Mouse (Mus musculus): Measurements from ENCODE around the gene Acbd3. TPM values are rescaled to one million over a fixed set of nuclear protein-coding genes. Genes with fewer than 3 reads are reported as not detected.

The Acbd3 gene
- total and polyA plus RNA-seq, 2 experiments from 2014 or later, result 18.4 to 28.3 TPM

DNA sequence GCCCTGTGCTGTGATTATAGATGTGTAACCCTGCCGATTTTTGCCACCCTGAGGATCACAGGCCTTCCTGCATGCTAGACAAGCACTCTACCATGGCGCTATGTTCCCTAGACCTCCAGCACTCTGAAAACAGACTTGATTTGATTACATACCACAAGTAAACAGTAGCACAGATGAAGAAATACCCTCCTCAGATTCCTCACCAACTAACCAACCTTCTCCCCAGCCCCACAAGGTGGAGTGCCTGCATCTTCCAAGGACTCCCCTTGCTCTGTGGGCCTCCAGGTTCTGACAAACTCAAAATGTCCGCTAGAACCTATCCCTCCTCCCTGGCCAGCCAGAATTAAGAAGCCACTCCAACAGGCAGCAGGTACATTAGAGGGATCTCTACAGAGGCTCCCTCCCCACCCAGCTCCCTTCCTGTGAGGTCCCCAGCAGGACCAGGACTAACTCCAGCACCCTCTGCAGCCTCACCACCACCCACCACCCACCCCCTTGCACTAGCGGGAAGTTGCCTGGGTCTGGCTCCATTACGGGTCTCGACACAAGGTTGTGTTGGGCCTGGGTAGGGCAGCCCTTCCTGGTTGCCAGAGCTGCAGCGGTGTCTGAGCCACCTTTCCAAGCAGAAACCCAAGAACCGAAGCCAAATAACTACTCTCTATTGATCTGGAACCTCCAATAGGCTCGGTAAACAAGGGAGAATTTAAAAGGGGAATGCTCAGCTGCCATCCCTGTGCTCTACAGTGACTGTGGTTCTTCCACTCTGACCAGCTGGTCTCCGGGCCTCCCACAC is 41.9 kb downstream of the Acbd3 start:
- no peak; the same call in 1 of the 2 replicates for TF ChIP-seq CTCF (IDR thresholded peaks at IDR 0.05; ENCODE audit: low read depth)
- Histone ChIP-seq H3K9ac (replicated peaks; ENCODE audit: low read length) (peak overlapping the region; percentile 62), H3K4me1 (ENCODE audit: insufficient read depth, low read length) (peaks cover 20% of the 10 kb centered on the region; the same call in 1 of the 2 replicates), H3K36me3 (ENCODE audit: insufficient read depth, low read length) (no peaks in the 10 kb centered on the region), H3K9me3 (ENCODE audit: low read length) (no peaks in the 10 kb centered on the region), H3K27ac (peak overlapping the region; percentile 85), H3K4me3 (ENCODE audit: low read length) (peak overlapping the region; percentile 40), H3K27me3 (ENCODE audit: insufficient read depth, low read length) (no peaks in the 10 kb centered on the region), H3K4me2 (ENCODE audit: low read depth, low read length) (peak overlapping the region; percentile 70)
- 19% methylated on average over 10 of the region's 10 CpGs for WGBS
- ATAC-seq (peak; percentile 19; the same call in 1 of the 2 replicates), DNase-seq (ENCODE audit: low spot score) (peak; percentile 22)

DNA sequence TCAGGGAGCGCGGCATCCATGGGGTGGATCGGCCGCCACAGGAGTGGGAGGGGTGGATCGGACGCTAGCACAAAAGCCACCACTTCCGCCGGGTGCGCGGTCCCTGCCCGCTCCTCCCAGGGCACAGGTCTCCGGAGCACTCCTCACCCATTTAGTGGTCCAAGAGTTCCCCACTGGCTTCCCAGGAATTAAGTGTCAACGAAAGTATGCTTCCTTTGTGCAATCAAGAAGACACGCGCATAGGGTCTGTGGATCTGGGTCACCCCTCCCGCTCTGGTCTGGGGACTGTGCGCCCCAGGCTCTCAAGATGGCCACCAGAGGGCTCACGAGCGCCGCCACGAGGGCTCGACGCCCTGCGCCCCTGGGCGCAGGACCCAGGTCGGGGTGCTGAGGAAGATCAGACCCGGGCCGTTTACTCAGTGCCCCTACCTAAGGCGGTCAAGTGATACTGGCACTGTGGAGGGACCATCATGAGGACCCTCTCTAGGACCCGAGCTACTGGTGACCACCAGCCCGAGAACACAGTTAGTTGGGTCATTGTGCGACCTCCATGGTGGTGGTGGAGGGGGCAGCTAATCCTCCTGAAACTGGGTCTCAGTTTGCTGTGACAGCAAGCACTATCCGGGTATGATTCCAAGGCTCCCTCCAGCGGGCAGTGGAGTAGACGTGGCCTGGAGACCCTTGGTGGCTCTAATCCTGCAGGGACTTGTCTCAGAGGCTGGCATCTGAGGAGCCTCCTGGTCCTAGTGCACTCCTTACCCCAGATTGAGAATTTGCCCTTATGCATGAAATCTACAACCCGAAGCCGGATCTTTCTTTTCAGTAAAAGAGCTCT is 42.7 kb downstream of the Acbd3 start:
- peak overlapping the region; percentile 70 for H3K4me2 ChIP-seq (ENCODE audit: low read depth, low read length)
- peak overlapping the region; percentile 85 for H3K27ac ChIP-seq
- H3K9me3 ChIP-seq (ENCODE audit: low read length), result no peaks in the 10 kb centered on the region
- peak overlapping the region; percentile 40 for H3K4me3 ChIP-seq (ENCODE audit: low read length)
- TF ChIP-seq CTCF (IDR thresholded peaks at IDR 0.05; ENCODE audit: low read depth), result peak; percentile 79
- peak overlapping the region; percentile 62 for H3K9ac ChIP-seq (replicated peaks; ENCODE audit: low read length)
- peak; percentile 93 for ATAC-seq
- no peaks in the 10 kb centered on the region for H3K27me3 ChIP-seq (ENCODE audit: insufficient read depth, low read length)
- peaks cover 20% of the 10 kb centered on the region; the same call in 1 of the 2 replicates for H3K4me1 ChIP-seq (ENCODE audit: insufficient read depth, low read length)
- 4% methylated on average over 37 of the region's 37 CpGs for WGBS
- H3K36me3 ChIP-seq (ENCODE audit: insufficient read depth, low read length), result no peaks in the 10 kb centered on the region
- DNase-seq (ENCODE audit: low spot score), result peak; percentile 87

DNA sequence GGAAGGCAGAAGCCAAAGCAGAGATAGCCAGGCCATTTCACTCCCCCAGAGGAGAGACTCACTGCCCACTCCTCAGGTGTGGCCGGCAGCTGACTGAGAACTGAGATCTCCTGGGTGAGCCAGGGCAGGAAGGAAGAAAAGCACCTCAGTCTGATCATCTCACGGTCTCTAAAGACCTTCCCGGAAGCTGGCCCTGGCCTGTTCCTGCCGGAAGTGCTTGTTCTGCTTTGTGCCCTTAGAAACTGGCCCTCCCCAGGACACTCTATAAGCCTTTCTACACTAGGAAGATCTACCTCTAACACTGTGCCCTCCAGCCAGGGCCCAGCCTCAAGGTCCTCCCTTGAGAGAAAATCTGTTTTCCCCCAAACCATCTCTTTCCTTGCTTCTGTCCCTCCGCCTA is 45.5 kb downstream of the Acbd3 start:
- Histone ChIP-seq H3K4me1 (ENCODE audit: insufficient read depth, low read length) (peaks cover 20% of the 10 kb centered on the region; the same call in 1 of the 2 replicates), H3K36me3 (ENCODE audit: insufficient read depth, low read length) (no peaks in the 10 kb centered on the region), H3K4me3 (ENCODE audit: low read length) (no peak overlapping the region), H3K9ac (replicated peaks; ENCODE audit: low read length) (no peak overlapping the region), H3K27ac (no peak overlapping the region), H3K4me2 (ENCODE audit: low read depth, low read length) (no peak overlapping the region), H3K27me3 (ENCODE audit: insufficient read depth, low read length) (no peaks in the 10 kb centered on the region), H3K9me3 (ENCODE audit: low read length) (no peaks in the 10 kb centered on the region)
- no peak for TF ChIP-seq CTCF (IDR thresholded peaks at IDR 0.05; ENCODE audit: low read depth)
- DNase-seq (ENCODE audit: low spot score) (no peak), ATAC-seq (no peak)
- 82% methylated on average over 5 of the region's 5 CpGs for WGBS

DNA sequence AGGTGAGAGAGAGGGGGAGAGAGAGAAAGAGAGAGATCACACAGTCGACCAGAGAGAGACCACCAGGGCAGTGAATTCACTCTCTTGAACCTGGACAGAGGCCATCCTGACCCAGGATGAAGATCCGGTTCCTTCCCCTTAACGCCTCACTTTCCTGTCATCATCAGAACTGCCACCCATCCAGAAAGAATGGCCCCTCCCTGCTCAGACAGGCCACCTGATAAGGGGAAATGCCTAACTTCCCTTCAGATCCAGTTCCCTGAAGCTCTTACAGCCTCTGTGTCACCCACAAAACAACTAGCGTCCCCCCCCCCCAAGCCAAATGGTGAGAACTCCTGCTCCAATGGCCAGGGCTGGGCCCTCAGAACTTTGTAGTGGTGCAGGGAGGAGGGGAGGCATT is 45.9 kb downstream of the Acbd3 start:
- TF ChIP-seq CTCF (IDR thresholded peaks at IDR 0.05; ENCODE audit: low read depth), result no peak
- WGBS, result 72% methylated on average over 4 of the region's 4 CpGs
- DNase-seq (ENCODE audit: low spot score) (no peak), ATAC-seq (no peak)
- Histone ChIP-seq H3K27ac (no peak overlapping the region), H3K4me1 (ENCODE audit: insufficient read depth, low read length) (peaks cover 20% of the 10 kb centered on the region; the same call in 1 of the 2 replicates), H3K9me3 (ENCODE audit: low read length) (no peaks in the 10 kb centered on the region), H3K9ac (replicated peaks; ENCODE audit: low read length) (no peak overlapping the region), H3K36me3 (ENCODE audit: insufficient read depth, low read length) (no peaks in the 10 kb centered on the region), H3K27me3 (ENCODE audit: insufficient read depth, low read length) (no peaks in the 10 kb centered on the region), H3K4me2 (ENCODE audit: low read depth, low read length) (no peak overlapping the region), H3K4me3 (ENCODE audit: low read length) (no peak overlapping the region)

DNA sequence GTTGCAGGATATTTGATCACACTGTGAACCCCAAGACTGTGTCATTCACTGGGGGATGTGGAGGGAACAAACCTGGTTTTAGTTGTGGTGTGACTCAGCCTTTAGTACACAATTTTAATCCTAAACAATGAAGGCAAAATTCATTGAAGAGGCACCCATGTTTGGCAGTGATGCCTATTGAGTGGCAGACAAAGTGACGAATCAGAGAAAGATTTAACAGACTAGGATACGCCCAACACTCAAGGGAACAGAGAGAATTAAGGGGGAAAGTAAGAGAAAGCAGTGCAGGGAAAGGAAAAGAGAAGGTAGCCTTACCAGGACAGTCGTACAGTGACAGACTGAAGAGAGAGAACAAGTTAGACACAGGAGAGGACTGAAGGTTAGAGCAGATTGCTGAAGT is 46.4 kb downstream of the Acbd3 start:
- Histone ChIP-seq H3K36me3 (ENCODE audit: insufficient read depth, low read length) (no peaks in the 10 kb centered on the region), H3K9ac (replicated peaks; ENCODE audit: low read length) (no peak overlapping the region), H3K9me3 (ENCODE audit: low read length) (no peaks in the 10 kb centered on the region), H3K4me3 (ENCODE audit: low read length) (no peak overlapping the region), H3K27me3 (ENCODE audit: insufficient read depth, low read length) (no peaks in the 10 kb centered on the region), H3K27ac (no peak overlapping the region), H3K4me2 (ENCODE audit: low read depth, low read length) (no peak overlapping the region), H3K4me1 (ENCODE audit: insufficient read depth, low read length) (peaks cover 17% of the 10 kb centered on the region; the same call in 1 of the 2 replicates)
- 93% methylated on average over 3 of the region's 3 CpGs for WGBS
- no peak for TF ChIP-seq CTCF (IDR thresholded peaks at IDR 0.05; ENCODE audit: low read depth)
- no peak for DNase-seq (ENCODE audit: low spot score)
- no peak for ATAC-seq

DNA sequence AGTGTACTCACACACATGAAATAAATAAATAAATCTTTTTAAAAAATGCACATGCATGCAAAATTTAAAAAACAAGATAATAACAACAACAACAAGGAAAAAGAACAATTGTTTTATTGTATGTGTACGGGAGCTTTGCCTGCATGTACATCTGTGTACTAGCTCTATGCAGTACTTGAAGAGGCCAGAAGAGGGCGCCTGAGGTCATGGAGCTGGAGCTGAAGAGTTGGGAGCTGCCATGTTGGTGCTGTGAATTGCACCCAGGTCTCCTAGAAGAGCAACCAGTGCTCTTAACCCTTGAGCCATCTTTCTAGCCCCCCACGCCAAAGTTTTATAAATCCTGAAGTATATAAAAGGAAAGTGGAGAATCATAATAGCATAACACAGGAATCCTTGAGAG is 48.8 kb downstream of the Acbd3 start:
- H3K27ac ChIP-seq, result no peak overlapping the region
- H3K4me3 ChIP-seq (ENCODE audit: low read length), result no peak overlapping the region
- H3K4me2 ChIP-seq (ENCODE audit: low read depth, low read length), result no peak overlapping the region
- no peak overlapping the region for H3K9ac ChIP-seq (replicated peaks; ENCODE audit: low read length)
- DNase-seq (ENCODE audit: low spot score), result no peak
- no peaks in the 10 kb centered on the region for H3K36me3 ChIP-seq (ENCODE audit: insufficient read depth, low read length)
- H3K4me1 ChIP-seq (ENCODE audit: insufficient read depth, low read length), result no peaks in the 10 kb centered on the region
- 62% methylated on average over 3 of the region's 3 CpGs for WGBS
- TF ChIP-seq CTCF (IDR thresholded peaks at IDR 0.05; ENCODE audit: low read depth), result peak; percentile 57
- no peaks in the 10 kb centered on the region for H3K9me3 ChIP-seq (ENCODE audit: low read length)
- no peak for ATAC-seq
- H3K27me3 ChIP-seq (ENCODE audit: insufficient read depth, low read length), result no peaks in the 10 kb centered on the region

Measured in hindbrain, postnatal 0 days (tissue).